Mouse (Mus musculus) c-Kit-positive CD71-positive TER-119-positive erythroid progenitor cells, embryonic 14.5 days (primary cell): ENCODE measurements around the gene Slc5a4b.
A peak's percentile ranks its signal among the peaks of the same experiment; 100 is the strongest.

Experiments used
- DNase-seq: peaks from one replicate; pipeline ENCODE4 v3.0.0-alpha.2; 2013; ENCODE audit warnings: low spot score

Slc5a4b gene

DNA sequence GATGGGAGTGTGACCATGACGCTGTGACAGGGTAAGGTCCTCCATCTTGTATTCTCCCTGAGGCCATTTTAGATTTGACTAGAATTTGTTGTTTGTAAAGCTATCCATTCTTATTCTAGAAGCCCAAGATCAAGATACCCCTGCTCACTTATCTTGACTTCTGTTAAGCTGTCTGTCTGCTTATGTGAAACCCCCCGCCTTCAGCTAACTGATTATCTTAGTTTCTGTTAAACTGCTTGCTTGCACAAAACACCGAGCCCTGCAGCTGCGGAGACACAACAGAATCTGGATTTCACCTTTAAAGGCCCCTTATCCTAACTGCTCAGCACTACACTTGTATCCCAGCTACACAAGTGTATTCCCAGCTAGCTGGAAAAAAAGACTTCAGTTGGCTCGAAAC lies 73.8 kb downstream of the Slc5a4b start:
- no peak for DNase-seq

DNA sequence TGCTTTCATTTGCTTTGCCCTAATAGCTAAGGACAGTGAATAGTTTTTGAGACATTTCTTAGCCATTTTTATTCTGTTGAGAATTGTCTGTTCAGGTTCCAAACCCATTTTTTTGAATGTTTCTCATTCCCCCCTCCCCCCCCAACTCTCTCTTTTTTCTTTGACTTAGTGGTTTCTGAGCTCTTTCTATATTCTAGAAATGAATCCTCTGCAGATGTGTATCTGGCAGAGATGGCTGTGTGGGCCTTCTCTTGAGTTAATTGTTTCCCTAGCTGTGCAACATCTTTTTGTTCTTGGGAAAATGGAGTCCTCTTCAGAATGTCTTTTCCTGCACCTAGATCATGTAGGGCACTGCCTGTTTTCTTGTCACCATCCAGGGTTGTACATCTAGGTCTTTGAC lies 75.5 kb downstream of the Slc5a4b start:
- no peak for DNase-seq

DNA sequence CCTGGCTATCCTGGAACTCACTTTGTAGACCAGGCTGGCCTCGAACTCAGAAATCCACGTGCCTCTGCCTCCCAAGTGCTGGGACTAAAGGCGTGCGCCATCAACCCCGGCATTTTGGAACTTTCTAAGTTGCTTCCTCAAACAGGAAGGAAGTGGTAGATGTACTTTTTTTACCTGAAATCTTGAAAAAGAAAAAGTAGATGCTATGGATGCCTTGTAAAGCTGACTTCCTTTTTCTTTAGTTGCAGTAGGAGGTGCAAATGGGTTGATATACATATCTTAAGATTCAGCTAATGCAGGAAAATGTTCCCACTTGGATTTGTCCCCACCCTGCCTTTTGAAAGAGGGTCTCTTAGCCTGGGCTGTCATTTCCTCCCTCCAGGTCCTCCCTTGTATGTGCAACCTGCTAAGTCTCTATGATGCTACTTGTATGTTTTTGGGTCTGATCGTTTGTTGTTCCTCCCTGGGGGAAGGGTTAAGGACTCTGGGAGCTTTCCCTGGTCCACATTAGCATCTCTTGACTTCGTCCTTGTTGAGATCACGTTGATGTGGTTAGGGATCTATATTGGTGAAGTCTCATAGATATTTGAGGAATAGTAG lies 76.7 kb downstream of the Slc5a4b start:
- no peak for DNase-seq

DNA sequence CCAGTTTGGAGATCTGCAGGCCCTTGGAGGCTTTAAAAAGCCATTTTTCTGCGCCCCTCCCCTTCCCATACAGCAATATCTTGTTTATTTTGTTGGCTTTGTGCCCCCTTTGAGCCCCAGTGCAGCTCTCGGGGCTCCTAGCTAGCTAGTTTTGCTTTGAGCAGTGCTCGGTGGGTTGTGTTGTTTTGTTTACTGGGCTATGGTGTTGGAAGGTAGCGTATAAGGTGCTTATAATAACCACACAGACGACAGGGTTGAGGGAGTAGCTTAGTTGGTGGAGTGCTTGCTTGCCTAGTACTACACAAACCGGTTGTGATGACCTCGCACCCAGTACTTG lies 77.7 kb downstream of the Slc5a4b start:
- peak; percentile 15 for DNase-seq

DNA sequence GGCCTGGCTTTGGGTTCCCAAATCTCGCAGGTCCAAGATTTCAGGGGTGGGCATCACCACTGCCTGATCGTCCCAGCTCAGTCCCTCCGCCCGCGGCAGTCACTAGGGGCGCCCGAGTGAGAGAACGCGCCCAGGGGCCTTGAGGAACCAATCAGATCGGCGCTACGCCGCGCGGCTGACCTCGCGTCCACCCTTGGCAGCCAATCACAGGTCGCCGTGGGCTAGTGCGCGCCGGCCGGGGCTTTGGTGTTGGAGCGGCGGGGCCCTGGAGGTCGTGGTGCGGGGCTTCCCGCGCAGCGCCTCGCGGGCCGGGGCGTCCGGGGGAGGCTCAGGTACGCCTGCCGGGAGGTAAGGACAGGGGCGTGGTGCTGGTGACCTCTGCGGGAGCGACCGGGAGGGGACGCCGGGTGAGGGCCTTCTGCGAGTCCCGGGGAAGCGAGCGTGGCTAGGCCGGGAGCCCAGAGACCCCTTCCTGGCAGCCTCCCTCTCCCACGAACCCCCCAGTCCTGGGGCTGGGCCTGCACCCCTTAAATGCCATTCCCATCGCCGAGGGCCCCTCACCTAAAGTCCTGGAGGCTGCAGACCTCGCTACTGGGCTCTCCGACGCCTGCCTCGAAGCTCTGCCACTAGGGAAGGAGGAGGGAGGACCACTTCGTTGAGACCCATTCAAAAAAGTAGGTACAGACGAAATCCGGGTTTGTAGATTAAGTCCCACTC lies 78.2 kb downstream of the Slc5a4b start, which contains the start of gene Zfp280b:
TSS of gene Zfp280b (plus strand) at position 249 of the 717 bp plus-strand sequence.
- peak; percentile 92 for DNase-seq

DNA sequence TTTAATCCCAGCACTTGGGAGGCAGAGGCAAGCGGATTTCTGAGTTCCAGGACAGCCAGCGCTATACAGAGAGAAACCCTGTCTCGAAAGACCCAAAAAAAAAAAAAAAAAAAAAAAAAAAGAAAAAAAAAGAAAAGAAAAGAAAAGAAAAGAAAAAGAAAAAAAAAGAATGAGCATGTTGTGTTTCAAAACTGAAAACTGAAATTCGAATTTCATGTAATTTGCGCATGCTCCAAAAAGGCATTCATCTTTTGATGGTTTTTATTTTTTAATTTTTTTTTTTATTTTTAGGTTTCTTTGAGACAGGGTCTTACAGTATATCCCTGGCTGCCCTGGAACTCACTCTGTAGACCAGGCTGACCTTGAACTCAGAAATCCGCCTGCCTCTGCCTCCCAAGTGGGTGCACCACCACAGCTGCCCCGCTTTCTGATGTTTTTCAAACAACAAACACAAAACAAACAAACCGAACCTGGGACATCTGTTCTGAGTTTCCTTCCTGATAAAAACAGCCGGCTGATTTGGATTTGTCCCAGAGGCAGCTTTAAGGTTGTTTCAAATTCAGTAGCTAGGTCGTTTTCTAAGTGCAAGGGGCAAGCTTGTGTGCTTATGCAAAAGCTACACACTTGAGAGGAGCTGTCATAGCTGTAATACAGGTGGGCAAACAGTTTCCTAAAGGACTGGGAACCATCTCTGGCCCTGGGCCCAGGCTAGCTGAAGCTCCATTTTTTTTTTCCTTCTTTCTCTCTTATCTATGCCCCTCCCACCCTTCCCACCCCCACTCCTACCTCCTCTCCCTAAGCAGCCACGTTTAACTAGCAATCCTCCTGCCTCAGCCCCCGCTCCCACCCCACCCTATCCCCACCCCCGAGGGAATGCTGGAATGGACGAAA lies 79.0 kb downstream of the Slc5a4b start:
- no peak for DNase-seq

DNA sequence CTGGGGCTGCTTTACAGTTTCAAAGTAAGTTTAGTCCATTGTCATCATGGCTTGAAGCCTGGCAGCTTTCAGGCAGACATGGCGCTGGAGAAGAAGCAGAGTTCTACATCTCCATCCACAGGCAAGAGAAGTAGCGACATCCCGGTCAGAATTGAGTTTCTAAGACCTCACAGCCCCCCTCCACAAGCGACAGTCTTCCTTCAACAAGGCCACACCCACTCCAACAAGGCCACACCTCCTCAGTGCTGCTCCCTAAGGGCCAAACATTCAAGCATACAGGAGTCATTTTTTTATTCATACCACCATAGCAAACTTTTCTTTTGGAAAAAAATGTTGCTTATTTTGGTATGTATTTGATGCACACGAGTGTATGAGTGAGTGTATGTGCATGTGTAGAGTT lies 80.3 kb downstream of the Slc5a4b start:
- DNase-seq = no peak

DNA sequence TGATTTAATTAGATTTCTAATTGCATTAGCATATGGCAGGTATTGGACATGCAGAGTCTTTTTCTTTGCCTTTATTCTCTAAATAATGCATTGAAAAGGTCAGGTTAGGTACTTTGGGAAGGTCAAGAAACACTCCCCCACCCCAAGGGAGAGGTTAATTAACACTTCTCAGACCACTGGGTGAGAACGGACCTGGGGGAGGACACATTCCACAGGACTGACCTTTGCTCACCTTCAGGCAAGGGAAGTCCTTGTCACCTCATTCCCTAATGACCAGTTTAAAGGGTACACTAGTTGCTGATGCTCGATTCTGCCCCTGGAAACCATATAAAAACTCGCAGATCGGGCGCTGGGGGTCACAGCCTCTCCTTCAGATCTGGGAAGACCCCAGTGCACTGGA lies 81.5 kb downstream of the Slc5a4b start:
- DNase-seq = no peak

DNA sequence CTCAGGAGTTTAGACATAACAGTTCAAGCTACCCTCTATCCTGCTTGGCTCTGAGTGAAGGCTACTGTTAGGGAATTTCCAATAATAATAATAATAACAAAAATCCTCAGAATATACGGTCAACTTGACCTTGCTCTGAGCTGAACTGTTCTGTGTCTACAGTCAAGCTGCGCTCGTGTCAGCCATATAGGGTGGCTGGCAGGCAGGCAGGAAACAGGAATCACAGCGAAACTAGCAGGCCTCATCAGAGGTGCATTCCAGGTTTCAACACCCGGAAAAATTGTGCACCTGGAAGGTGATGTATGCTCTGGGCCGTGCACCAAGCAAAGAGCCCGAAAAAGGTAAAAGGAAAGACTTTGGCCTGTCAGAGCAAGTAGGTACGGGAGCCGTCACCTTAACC lies 82.4 kb downstream of the Slc5a4b start:
- DNase-seq = no peak

DNA sequence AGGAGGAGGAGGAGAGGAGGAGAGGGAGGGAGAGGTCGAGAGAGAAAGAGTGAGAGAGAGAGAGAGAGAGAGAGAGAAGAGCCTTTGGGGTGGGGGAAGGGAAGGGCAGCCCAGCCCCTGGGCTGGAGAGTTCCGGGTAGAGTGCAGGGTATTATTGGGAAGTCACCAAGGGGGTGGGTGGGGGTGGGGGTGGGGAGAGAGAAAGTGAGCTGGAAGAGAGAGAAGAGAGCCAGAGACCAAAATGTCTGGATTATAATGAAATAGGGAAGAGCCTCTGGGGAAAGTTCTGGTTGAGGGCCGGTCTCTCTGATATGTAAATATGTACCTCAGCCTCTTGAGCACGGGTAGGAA lies 82.8 kb downstream of the Slc5a4b start:
- no peak for DNase-seq

DNA sequence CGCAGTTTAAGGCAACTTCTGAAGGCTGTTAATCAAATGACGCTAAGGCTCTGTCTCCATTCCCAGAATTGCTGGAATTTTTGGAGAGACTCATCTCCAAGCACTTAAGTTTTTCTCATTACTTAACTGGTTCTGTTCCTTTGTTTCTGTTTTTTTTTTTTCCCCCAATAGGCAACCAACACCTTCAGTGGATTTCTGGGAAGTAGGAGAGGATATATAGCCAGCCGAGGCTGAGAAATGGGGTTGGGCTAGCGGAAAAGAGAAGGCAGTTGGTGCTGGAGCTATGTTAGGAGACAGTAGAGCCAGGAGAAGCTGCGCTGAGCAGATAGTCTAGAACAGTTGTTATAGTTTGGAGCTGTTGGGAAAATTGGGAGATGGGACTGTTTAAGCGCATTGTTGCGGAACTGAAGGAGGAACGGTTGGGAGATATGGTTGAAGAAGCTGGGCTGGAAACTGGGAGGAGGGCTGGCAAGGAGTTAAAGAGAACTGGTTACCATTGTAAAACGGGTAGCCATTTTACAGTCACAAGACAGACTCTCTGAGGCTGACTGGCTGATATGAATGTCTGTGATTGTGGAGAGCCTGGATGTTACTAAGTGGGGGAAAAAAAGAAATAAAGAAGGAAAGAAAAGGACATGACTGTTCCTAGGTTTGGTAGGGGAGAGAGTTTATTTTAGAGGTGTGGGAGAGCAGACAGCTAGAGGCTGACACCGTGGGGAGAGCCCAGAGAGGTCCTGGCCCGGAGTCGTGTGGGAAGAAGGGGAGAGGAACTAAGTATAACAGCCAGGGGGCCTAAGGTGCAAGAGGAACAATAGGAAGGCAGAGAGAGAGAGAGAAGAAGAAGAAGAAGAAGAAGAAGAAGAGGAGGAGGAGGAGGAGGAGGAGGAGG lies 83.4 kb downstream of the Slc5a4b start:
- DNase-seq = no peak

DNA sequence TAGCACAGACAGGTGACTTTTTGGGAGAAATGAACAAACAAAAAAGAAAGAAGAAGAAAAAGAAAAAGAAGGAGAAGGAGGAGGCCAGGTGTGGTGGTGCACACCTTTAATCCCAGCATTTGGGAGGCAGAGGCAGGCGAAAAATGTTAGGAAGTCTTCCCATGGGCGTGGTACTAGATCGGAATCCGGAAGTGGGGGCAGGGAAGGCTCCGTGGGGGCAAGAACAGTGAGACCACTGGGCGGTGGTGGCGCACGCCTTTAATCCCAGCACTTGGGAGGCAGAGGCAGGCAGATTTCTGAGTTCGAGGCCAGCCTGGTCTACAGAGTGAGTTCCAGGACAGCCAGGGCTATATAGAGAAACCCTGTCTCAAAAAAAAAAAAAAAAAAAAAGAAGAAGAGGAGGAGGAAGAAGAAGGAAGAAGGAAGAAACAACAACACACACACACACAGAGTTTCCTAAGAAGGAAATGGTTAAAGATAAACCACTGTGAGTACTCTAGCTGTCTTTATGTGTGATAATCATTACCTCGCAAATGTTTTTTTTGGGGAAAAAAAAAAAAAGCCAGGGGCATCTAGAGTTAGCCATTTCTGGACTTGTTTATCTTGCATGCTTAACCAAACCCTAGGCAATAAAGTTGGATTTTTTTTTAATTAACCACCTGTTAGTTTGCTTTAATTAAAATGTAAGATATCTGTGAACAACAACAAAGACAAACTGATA lies 85.1 kb downstream of the Slc5a4b start:
- no peak for DNase-seq

DNA sequence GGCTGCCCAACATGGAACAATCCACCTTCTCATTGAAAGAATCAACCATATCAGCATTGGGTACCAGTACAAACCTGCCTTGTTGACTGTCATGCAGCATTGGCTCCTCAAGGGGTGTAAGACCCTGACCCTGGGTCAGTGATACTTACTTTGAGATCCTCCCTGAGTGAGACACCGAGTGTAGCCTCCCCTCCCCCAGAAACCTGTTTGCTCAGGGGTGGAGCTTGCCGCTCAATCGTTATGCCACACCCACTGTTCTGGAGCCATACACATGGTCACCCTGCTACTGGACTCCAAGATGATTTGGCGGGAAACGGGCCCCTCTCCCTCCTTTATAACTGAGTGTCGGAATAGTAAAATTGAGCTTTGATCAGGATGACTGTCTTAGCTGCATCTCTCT lies 86.8 kb downstream of the Slc5a4b start:
- no peak for DNase-seq

DNA sequence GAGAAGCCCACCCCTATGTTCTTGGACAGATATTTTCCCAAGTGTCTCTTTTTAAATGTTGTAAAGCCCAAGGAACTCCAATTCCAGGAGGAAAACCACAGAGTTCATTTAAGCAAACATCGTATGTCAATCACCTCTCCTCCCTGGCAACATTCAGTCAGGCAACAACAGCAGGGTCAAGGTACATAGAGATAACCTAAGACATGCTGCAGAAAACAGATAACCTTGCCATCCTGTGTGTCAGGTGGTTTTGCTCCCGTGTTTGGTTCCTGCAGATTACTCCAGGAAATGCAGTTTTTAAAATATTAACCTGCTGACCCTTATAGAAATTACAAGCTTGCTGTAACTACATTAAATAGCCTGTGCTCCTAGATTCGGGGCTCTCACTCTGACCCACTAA lies 89.0 kb downstream of the Slc5a4b start:
- no peak for DNase-seq

DNA sequence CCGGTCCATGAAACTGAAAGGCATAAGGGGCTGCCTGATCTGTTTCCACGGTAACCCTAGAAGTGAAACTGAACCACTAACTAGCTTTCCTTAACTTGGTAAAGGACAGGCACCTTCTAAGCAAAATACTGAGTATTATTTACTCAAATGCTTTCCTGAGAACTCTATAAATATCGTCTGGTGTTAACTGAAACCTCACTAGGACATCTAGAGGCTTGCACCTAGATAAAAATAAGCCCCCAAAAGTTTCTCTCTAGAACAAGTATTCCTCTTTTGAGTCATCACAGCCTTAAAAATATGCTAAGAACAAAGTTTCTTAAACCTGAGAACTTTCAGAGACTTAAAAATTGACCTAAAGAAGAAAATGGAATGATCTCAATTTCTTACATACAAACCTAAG lies 93.9 kb downstream of the Slc5a4b start:
- DNase-seq = no peak

DNA sequence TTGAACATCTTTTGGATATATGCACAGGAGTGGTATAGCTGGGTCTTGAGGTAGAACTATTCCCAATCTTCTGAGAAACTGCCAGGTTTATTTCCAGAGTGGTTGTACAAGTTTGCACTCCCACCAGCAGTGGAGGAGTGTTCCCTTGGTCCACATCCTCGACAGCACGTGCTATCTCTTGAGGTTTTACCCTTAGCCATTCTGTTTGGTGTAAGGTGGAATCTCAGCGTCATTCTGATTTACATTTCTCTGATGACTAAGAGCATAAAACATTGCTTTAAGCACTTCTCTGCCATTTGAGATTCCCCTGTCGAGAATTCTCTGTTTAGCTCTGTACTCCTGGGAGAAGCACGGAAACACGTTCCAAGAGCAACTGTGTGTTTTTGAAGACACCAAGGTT lies 97.8 kb downstream of the Slc5a4b start:
- DNase-seq = no peak

DNA sequence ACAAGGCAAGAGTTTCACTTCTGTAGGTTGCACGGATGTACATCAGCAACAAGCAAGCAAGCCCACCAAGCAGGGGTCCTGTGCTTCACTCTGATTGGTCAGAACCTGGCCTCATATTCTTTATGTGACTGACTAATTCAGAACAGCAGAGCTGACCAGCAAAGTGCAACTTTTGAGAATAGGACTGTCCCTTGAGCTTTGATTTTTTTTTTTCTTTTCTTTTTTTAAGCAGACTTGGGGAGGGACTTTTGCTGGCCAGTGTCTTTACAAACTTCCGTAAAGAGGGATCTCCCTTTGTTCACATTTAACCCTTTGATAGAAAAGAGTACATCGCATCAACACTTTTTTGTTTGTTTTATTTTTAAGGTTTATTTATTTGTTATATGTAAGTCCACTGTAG lies 100.9 kb downstream of the Slc5a4b start:
- DNase-seq = no peak
